Mouse (Mus musculus) kidney, postnatal 0 days (tissue): ENCODE results near the gene Gm7682. TPM values are rescaled to one million over a fixed set of nuclear protein-coding genes. Genes with fewer than 3 reads are reported as not detected.
"Not testable (repeated sequence)": the region's sequence is repeated elsewhere in the genome, so short reads cannot be mapped to it uniquely, and the experiment has no call there.

Experiments
- ATAC-seq: fragments of 200-750 bp; cut with Nextera tagmentation; replicated peaks from 2 replicates; pipeline ENCODE4 v1.8.0; 2017; ENCODE audit warnings: low read depth, moderate number of reproducible peaks, moderate TSS enrichment, moderate library complexity; ENCODE audit not compliant: low FRiP score
- DNase-seq: peaks from one replicate; pipeline ENCODE4 v3.0.0-alpha.2; 2016; ENCODE audit warnings: low spot score
- H3K27ac ChIP-seq: fragments of 300-500 bp; sonication (generic); 2 replicates; pipeline ENCODE4 v1.5.1; 2014; ENCODE audit warnings: mild to moderate bottlenecking
- H3K27me3 ChIP-seq: fragments of 300-500 bp; sonication (generic); 2 replicates; pipeline ENCODE4 v1.6.1; 2014; ENCODE audit warnings: low read length, mixed read lengths; ENCODE audit not compliant: insufficient read depth
- H3K36me3 ChIP-seq: fragments of 300-500 bp; sonication (generic); 2 replicates; pipeline ENCODE4 v1.6.1; 2014; ENCODE audit warnings: low read length, mixed read lengths; ENCODE audit not compliant: insufficient read depth
- H3K4me1 ChIP-seq: fragments of 300-500 bp; sonication (generic); replicated peaks from 2 replicates; pipeline ENCODE4 v1.6.1; 2014; ENCODE audit warnings: antibody characterized with exemption, low read length, mixed read lengths; ENCODE audit not compliant: insufficient read depth
- H3K4me2 ChIP-seq: fragments of 300-500 bp; sonication (generic); 2 replicates; pipeline ENCODE4 v1.6.1; 2014; ENCODE audit warnings: mild to moderate bottlenecking, low read length, moderate library complexity, mixed read lengths
- H3K4me3 ChIP-seq: fragments of 300-500 bp; sonication (generic); replicated peaks from 2 replicates; pipeline ENCODE4 v1.5.1; 2014; ENCODE audit warnings: low read depth, low read length
- H3K9ac ChIP-seq: fragments of 300-500 bp; sonication (generic); 2 replicates; pipeline ENCODE4 v1.6.1; 2014; ENCODE audit warnings: low read depth, low read length
- H3K9me3 ChIP-seq: fragments of 300-500 bp; sonication (generic); replicated peaks from 2 replicates; pipeline ENCODE4 v1.6.1; 2016; ENCODE audit warnings: low read length, inconsistent platforms, mixed read lengths
- WGBS: fragments of 180-500 bp; shearing (Covaris S2); extraction: QIAGEN DNeasy Blood & Tissue Kit; methylation state at CpG from one replicate; pipeline ENCODE4 v1.1.7; 2014; 5-methylcytosine and 5-hydroxymethylcytosine counted together
- polyA plus RNA-seq: library from polyadenylated mRNA; unstranded; fragments of >200 nt; fragmentation: Nextera tagmentation; extraction: Ambion mirVana; gene quantifications from 2 replicates; pipeline ENCODE4 v1.2.1, GENCODE M21; 2015

Gm7682 gene
- polyA plus RNA-seq: not detected in 2 replicates

- H3K27me3 ChIP-seq, H3K27ac ChIP-seq, H3K9me3 ChIP-seq, H3K9ac ChIP-seq, H3K4me3 ChIP-seq, H3K4me1 ChIP-seq, DNase-seq, H3K36me3 ChIP-seq, H3K4me2 ChIP-seq, ATAC-seq: not testable (repeated sequence)
- WGBS: no CpG with 5 or more reads among the region's 3 CpGs
These were observed at the start of gene Gm7682 for GRCm38 (mm10) chr5:94445484-94445883. Gene Gm7682 (plus strand): TSS chr5:94445784.

Other genes starting within 250 kb of the Gm7682 start
- not detected in 2 replicates for gene Gm3106, start 227.8 kb upstream of the Gm7682 start, polyA plus RNA-seq
- not detected in 2 replicates for gene A430089I19Rik, start 139.0 kb upstream of the Gm7682 start, polyA plus RNA-seq
- gene Gm6502, start 131.3 kb upstream of the Gm7682 start, polyA plus RNA-seq: not detected in 2 replicates
- gene AA792892, start 106.0 kb upstream of the Gm7682 start, polyA plus RNA-seq: not detected in 2 replicates
- gene Gm3139, start 80.5 kb downstream of the Gm7682 start, polyA plus RNA-seq: not detected in 2 replicates
- gene Gm3147, start 170.6 kb downstream of the Gm7682 start, polyA plus RNA-seq: not detected in 2 replicates
- not detected in 2 replicates for gene Gm6509, start 178.2 kb downstream of the Gm7682 start, polyA plus RNA-seq
- not detected in 2 replicates for gene Gm6205, start 202.6 kb downstream of the Gm7682 start, polyA plus RNA-seq